Mouse (Mus musculus): ENCODE results near the gene Ddrgk1. TPM values are rescaled to one million over a fixed set of nuclear protein-coding genes. Genes with fewer than 3 reads are reported as not detected.

Ddrgk1 gene
- polyA plus RNA-seq, 1 experiment from 2014 or later = 199 TPM

DNA sequence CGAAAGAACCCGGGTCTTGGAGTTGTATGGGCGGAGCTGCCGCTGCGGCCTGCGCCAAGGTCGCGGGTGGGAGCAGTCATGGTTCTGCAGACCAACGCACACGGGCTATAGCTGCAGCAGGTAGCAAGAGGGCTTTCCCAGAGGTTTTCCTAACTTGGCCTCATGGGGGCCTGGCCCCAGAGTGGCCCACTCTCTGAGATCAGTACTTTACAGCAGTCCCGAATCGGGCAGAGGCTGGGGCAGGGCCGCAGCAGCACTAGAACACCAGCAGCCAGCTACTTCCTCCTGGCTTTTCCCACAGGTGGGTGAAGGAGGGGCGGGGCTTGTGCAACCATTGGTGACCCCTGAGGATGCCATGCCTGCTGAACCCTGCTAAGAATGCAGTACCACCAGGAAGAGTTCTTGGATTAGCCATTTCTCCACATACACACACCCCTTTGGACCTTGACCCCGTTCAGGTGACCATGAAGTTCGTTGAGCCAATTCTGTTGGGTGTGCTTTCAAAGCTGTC lies 26.3 kb downstream of the Ddrgk1 start:
- 57% methylated on average over 16 of the region's 16 CpGs for WGBS (ENCODE audit: missing documents)
- Histone ChIP-seq H3K79me2 (ENCODE audit: inconsistent target) (no peaks in the 10 kb centered on the region), H3K4me3 (ENCODE audit: inconsistent target) (no peak overlapping the region), H3K36me3 (ENCODE audit: inconsistent target) (no peaks in the 10 kb centered on the region), H3K27ac (no peak overlapping the region)

GRCm38 (mm10) chr2:130635847-130636246 lies 28.6 kb downstream of the Ddrgk1 start:
- Histone ChIP-seq H3K79me2 (ENCODE audit: inconsistent target) (no peaks in the 10 kb centered on the region), H3K27ac (no peak overlapping the region), H3K36me3 (ENCODE audit: inconsistent target) (no peaks in the 10 kb centered on the region), H3K4me3 (ENCODE audit: inconsistent target) (no peak overlapping the region)
- WGBS (ENCODE audit: missing documents) = 35% methylated on average over 21 of the region's 21 CpGs

- H3K4me3 ChIP-seq (ENCODE audit: inconsistent target) = no peak overlapping the region
- H3K36me3 ChIP-seq (ENCODE audit: inconsistent target) = no peaks in the 10 kb centered on the region
- H3K79me2 ChIP-seq (ENCODE audit: inconsistent target) = peaks cover under 1% of the 10 kb centered on the region; the same call in 1 of the 2 replicates
- WGBS (ENCODE audit: missing documents) = 10% methylated on average over 37 of the region's 38 CpGs
- H3K27ac ChIP-seq = no peak overlapping the region
Observed at GRCm38 (mm10) chr2:130634739-130635411, 29.6 kb downstream of the Ddrgk1 start.

DNA sequence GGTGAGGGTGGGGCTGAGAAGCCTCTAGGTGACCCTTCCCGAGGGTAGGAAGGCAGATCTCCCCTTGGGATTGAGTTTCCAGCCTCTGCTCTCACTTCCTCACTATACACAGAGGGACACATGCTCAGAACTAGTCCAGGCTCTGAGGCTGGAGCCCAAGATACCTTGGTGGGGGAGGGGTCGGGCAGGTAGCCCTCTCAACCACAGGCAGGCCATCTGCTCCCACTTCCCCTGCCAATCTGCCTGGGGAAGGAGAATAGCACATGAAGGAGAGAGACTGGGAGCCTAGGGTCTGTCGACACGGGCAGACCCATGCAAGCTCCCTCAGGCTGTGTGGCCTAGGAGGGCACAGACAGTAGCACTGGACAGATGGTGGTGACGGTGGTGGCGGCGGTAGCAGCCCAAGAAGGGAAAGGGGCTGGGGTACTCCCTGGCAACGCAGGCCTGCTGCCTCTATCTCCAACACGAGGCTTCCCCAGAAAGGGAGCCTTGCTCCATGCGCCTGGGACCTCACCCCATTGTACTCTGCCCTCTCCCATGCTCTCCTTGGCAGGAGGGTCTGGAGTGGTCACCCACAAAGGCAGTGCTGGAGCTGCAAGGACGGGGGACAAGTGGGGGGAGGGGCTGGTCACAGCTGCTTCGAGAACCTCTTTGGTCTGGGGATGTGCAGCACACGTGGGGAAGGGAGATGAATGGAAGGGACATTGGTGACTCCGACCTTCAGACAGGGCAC lies 30.3 kb downstream of the Ddrgk1 start:
- no peak overlapping the region for H3K4me3 ChIP-seq (ENCODE audit: inconsistent target)
- 41% methylated on average over 14 of the region's 14 CpGs for WGBS (ENCODE audit: missing documents)
- H3K27ac ChIP-seq = no peak overlapping the region
- H3K79me2 ChIP-seq (ENCODE audit: inconsistent target) = peaks cover 7% of the 10 kb centered on the region
- no peaks in the 10 kb centered on the region for H3K36me3 ChIP-seq (ENCODE audit: inconsistent target)

DNA sequence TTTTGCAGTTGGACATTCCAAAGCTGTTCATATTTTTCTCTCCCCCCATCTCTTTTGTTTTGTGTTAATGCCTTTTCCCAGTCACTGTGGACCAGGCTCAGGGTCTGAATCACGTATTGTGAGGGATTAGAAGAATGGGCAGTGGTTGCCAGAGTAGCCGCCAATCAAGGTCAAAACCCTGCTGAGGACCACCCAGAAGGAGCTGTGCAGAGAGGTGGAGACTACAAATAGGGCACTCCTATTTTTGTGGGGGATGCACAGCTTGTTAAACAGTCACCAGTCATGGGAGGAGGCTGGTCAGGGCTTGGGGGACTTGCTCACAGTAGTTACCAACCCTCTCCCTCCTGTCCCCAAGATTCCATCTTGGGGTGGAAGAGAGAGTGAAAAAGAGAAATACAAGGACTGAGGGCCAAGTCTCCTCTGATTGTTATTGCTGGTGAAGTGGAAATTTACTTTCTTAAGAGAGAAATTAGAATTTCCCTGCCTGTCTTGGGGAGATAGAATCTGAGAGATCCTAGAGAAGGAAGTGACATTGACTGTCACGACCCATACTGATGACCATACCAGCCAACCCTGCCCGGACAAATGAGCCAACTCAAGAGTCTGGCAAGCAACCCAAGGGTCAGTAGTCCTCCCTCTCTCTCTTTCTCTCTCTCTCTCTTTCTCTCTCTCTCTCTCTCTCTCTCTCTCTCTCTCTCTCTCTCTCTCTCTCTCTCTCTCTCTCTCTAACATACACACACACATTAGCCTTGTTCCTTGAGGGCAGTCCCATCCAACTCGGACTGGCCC lies 31.4 kb downstream of the Ddrgk1 start:
- 88% methylated on average over 4 of the region's 5 CpGs for WGBS (ENCODE audit: missing documents)
- peaks cover 18% of the 10 kb centered on the region for H3K79me2 ChIP-seq (ENCODE audit: inconsistent target)
- H3K4me3 ChIP-seq (ENCODE audit: inconsistent target) = no peak overlapping the region
- no peak overlapping the region for H3K27ac ChIP-seq
- H3K36me3 ChIP-seq (ENCODE audit: inconsistent target) = no peaks in the 10 kb centered on the region

- Histone ChIP-seq H3K79me2 (ENCODE audit: inconsistent target) (peaks cover 25% of the 10 kb centered on the region), H3K4me3 (ENCODE audit: inconsistent target) (no peak overlapping the region), H3K36me3 (ENCODE audit: inconsistent target) (0 out of 2 replicates have a peak, but pooled peaks cover 3% of the 10 kb centered on the region), H3K27ac (no peak overlapping the region)
- WGBS (ENCODE audit: missing documents) = 92% methylated on average over 1 of the region's 1 CpGs
Observed at GRCm38 (mm10) chr2:130632416-130632815, 32.0 kb downstream of the Ddrgk1 start.

DNA sequence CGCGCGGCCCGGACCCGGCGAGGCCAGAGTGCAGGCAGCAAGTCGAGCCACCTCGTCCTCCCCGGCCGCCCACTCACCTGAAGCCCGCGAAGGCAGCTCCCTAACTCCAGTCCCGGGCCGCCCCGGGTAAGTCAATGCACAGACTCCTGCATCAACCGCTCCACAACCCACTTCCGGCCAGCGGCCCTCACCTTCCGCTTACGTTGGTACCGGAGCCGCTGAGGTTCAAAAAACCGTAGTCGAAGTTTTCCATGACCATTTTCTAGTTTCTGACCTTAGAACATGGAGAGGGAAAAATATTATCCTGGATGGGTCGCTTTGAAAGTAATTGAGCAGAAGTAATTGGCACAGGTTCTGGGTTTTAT lies 34.6 kb downstream of the Ddrgk1 start, which contains the start of the genes Fastkd5 and Ubox5:
Gene Fastkd5, minus strand, starts transcription at position 189 of the 365 bp plus-strand sequence.
Gene Ubox5, minus strand, starts transcription at position 200 of the 365 bp plus-strand sequence.
- peaks cover 19% of the 10 kb centered on the region; the same call in 1 of the 2 replicates for H3K36me3 ChIP-seq (ENCODE audit: inconsistent target)
- peaks cover 51% of the 10 kb centered on the region for H3K79me2 ChIP-seq (ENCODE audit: inconsistent target)
- H3K4me3 ChIP-seq (ENCODE audit: inconsistent target) = peak within 1 kb of the TSS; percentile 97
- under 1% methylated on average over 25 of the region's 25 CpGs for WGBS (ENCODE audit: missing documents)
- peak within 1 kb of the TSS; percentile 28 for H3K27ac ChIP-seq

DNA sequence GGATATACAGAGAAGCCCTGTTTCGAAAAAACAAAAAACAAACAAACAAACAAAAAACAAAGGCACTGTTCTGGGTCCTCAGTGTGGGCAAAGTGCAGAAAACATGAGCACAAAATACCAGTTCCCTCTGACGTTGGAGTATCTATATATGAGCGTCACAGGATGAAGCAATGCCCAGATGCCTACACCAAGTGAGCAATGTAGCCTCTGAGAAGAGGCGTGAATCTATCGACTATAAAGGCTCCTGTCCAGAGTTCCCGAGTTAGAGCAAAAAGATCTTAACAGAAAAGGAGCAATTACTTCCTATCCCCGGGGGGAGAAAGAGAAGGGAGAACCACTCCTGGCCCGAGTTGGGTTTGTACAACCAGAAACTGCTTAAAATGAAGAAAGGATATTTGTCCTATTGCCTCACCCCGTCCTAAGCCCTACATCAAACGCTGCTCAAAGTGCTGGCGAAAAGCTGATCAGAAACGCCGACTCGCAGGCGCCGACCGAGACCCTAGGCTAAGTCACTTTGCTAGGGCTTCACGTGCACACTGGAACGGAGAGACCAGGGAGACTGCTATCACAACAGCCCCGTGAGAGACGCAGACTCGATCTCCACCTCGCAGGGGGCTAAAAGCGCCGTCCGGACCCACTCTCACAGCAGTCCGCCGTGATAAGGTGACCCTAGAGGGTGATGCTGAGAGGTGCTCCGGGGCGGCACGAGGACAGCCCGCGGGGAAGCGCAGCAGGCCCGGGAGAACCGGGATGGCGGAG lies 35.2 kb downstream of the Ddrgk1 start:
- Histone ChIP-seq H3K4me3 (ENCODE audit: inconsistent target) (peak overlapping the region; percentile 97), H3K79me2 (ENCODE audit: inconsistent target) (peaks cover 56% of the 10 kb centered on the region), H3K27ac (peak overlapping the region; percentile 28), H3K36me3 (ENCODE audit: inconsistent target) (peaks cover 19% of the 10 kb centered on the region; the same call in 1 of the 2 replicates)
- WGBS (ENCODE audit: missing documents) = 1% methylated on average over 37 of the region's 37 CpGs

DNA sequence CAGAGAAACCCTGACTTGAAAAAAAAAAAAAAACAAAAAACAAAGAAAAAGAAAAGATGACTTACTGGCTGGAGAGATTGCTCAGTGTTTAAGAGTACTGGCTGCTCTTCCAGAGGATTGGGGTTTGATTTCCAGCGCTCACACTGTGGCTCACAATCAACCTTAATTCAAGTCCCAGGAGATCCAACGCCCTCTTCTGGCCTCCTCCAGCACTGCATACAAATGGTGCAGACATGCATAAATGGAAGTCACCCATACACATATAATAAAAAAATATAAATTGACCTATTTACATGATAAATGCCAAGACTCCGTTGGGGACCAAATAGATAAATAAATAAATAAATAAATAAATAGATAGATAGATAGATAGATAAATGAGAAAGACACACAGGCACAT lies 36.0 kb downstream of the Ddrgk1 start:
- Histone ChIP-seq H3K27ac (no peak overlapping the region), H3K79me2 (ENCODE audit: inconsistent target) (peaks cover 65% of the 10 kb centered on the region), H3K36me3 (ENCODE audit: inconsistent target) (peaks cover 19% of the 10 kb centered on the region; the same call in 1 of the 2 replicates), H3K4me3 (ENCODE audit: inconsistent target) (peak overlapping the region; percentile 97; the same call in 1 of the 2 replicates)
- WGBS (ENCODE audit: missing documents) = 69% methylated on average over 3 of the region's 3 CpGs

DNA sequence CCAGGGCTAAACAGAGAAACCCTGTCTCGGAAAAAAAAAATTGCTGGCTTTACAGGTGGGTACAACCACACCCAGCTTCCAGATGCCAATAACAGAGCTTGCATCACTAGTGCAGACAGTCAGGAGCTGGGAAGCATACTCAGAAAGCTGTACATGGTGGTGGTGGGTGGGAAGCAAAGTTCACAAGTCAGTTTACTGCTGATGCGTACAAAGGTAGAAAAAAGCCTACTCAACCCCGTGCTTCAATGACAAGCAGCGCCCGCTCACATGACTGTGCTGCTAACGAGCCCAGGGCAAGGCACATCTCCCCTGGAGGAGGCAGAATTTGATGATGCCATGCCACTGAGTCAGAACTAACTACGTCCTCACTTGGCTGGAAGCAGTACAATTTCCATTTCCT lies 45.5 kb downstream of the Ddrgk1 start:
- Histone ChIP-seq H3K36me3 (ENCODE audit: inconsistent target) (peaks cover 32% of the 10 kb centered on the region), H3K79me2 (ENCODE audit: inconsistent target) (peaks cover 33% of the 10 kb centered on the region)

GRCm38 (mm10) chr2:130613091-130613490 lies 51.4 kb downstream of the Ddrgk1 start:
- peaks cover 18% of the 10 kb centered on the region for H3K36me3 ChIP-seq (ENCODE audit: inconsistent target)
- H3K79me2 ChIP-seq (ENCODE audit: inconsistent target) = no peaks in the 10 kb centered on the region
- no peak overlapping the region for H3K27ac ChIP-seq
- H3K4me3 ChIP-seq (ENCODE audit: inconsistent target) = no peak overlapping the region
- WGBS (ENCODE audit: missing documents) = 86% methylated on average over 3 of the region's 3 CpGs

More for the DNA sequence above, 45.5 kb downstream of the Ddrgk1 start:
- WGBS (ENCODE audit: missing documents) = 89% methylated on average over 7 of the region's 7 CpGs
- no peak overlapping the region for H3K4me3 ChIP-seq (ENCODE audit: inconsistent target)
- H3K27ac ChIP-seq = no peak overlapping the region
